Mouse (Mus musculus) testis, adult 2 months (tissue): ENCODE results near the gene Kat6b.

ENCODE experiments used
- CTCF ChIP-seq: fragments of 200-500 bp; IDR thresholded peaks from 2 replicates; pipeline ENCODE4 v1.5.1; 2012; ENCODE audit warnings: low read depth, mild to moderate bottlenecking, inconsistent platforms, low read length, moderate library complexity; ENCODE audit not compliant: control insufficient read depth, insufficient read depth, insufficient replicate concordance
- POLR2A ChIP-seq: fragments of 200-500 bp; IDR thresholded peaks from 2 replicates; pipeline ENCODE4 v1.6.1; 2012; ENCODE audit warnings: low read depth, mild to moderate bottlenecking, inconsistent platforms, low read length, moderate library complexity; ENCODE audit not compliant: control insufficient read depth

DNA sequence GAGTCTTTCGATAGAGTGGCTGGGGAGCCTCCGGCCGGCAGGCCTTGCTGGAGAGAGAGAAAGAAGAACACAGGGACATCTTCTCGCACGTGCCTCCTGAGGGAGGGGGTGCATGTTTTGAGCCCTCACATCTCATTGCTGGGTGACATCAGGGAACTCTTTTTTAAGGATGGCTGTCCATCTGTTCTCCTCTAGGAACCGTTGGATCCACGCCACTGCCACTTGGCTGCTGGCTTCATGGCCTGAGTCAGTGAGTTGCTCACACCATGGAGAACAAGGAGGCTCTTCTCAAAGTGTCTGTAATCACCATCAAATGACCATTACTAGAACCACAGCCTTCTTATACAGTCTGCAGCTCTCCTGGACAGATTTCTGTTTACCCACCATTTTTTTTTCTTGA is 108.4 kb downstream of the Kat6b start:
- TF ChIP-seq CTCF (no peak), POLR2A (no peak)
